Mouse (Mus musculus): ENCODE measurements around the gene Tmem98. TPM values are rescaled to one million over a fixed set of nuclear protein-coding genes. Genes with fewer than 3 reads are reported as not detected.

The Tmem98 gene
- polyA plus RNA-seq (2012; rRNA removed) = 15.5 and 18.4 TPM in 2 replicates

DNA sequence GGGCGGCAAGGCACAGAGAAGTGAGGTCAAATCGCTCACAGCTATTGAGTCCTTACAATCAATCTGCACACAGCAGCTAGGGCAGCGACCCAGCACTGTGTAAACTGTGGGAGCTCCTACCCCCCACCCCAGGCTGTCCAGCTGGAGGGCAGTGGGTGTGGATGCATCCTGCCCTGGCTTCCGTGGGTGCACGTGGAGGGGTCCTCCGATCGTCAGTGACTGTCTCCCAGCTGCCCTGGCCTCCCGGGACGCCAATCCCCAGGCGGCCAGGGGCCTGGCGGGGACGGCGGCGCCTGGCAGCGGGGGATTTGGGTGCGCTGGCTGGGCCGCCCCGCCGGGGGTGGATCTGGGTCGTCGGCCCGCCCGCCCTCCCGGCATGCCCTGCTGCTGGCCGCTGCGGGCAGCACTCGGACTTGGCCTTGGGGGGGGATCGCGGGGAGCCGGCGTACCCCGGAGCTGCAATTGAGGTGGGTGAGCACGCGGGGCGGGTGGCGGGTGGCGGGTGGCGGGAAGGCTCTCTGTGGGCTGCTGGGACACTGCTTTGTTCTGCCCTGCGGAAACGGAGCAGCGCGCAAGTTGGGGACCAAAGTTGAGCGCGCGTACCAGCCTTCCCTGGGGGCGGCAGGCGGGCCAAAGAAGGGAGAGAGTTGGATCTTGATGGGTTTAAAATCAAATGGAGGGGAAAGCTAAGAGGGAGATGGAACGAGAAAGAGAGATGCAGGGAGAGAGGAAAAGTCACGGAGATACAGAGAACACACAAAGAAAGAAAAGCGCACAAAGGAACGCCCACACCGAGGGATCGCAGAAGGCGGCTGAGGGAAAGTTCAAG is at the start of gene Tmem98:
Gene Tmem98 (plus strand): TSS at position 183 of the 829 bp plus-strand sequence.
- DNase-seq (ENCODE audit: extremely low spot score in 1 of 2, low spot score in 1 of 2) = no peak

DNA sequence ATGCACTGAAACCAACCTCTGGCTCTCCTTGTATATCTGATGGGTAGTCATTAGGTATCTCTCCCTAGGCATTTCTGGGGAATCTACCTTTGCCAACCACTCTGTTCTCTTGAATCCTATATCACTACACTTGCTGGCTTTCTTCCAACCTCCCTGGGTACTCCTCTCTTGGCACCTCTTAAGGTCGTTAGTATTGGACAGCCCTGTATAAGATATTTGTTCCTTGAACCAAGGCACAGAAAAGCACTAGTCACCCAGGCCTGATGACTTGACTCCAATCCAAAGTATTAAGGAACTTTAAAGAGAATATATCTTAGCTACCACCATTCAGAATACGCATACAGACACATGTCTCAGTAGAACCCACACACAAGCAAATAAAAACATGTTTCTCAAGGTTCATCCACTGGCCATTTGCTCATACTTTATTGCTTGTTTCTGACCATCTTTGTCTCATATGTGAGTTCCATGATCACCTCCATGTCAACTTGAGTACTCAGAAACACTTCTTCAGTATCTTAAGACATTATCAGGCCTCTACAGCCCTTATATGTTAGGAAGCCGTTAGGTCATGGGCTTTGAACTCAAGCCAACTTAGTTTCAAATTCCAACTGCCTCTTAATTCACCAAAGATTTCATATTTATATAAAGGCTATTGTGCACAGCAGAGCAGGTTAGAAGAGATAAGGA is 48.5 kb upstream of the Tmem98 start:
- DNase-seq (ENCODE audit: extremely low spot score in 1 of 2, low spot score in 1 of 2) = no peak

DNA sequence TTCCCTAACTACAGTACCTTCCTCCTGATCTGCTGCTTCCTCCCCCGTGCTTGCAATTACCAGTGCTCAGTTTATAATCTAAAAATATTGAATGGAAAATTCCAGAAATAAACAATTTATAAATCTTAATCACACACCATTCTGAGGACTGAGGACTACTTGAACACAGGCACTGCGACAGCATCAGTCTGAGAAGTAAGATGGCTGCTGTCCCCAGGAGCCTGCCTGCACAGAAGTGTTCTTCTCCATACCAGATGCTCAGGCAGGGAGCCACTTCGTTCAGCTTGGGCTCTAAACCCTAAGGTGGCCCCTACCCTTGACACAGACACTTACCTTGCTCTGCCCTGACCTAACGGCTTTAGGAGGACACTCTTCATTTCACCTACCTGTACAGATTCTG is 47.9 kb upstream of the Tmem98 start:
- no peak for DNase-seq (ENCODE audit: extremely low spot score in 1 of 2, low spot score in 1 of 2)

DNA sequence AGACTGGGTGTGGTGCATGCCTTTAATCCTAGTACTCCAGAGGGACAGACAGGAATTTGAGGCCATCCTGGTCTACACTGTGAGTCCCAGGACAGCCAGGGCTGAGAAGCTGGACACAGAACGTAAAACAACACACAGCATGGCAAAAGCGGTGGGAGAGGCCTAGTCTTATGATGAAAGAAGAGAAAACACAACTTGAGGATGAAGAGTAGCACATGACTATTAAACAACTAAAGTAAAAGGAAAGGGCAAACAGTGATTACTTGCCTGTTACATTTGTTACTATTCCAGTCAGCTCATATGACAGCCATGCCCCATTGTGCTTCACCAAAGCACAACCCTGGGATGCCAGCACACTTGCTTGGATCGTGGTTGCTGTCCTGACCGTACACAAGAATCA is 43.9 kb upstream of the Tmem98 start:
- DNase-seq (ENCODE audit: extremely low spot score in 1 of 2, low spot score in 1 of 2) = no peak

DNA sequence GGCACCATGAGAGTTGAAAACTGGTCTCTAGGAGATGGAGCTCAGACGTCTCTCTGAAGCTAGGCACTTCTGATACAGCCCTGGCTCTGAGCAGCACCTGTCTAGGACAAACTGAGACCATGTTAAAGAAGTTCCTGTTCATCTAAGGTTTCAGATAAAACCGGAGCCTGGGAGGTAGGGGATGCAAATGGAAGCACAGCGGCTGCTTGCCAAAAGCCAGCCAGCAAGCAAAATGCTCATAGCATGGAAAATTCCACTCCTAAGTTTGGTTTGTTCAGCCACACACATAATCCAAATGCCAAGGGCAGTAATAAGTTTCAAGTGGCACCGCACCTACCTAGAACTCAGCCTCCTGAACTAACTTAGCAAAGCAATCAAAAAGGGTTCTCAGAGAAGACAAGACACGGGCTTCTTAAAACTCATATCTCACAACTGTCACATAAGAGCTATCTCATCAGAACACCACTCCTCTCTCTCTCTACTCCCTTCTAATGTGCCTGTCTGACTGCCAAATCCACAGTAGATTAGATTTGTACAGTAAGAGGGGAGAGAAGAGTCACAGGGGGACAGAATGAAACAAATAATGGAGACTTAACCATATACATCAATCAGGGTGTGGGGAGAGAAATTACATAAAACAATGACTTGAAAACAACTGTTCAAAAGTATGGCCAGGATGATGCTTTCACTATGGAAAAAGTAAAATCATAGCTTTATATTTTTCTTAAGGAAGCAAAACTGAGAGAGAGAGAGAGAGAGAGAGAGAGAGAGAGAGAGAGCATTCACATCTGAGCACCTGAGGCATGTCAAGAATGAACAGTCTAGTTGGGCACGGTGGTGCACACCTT is 43.3 kb upstream of the Tmem98 start:
- no peak for DNase-seq (ENCODE audit: extremely low spot score in 1 of 2, low spot score in 1 of 2)

DNA sequence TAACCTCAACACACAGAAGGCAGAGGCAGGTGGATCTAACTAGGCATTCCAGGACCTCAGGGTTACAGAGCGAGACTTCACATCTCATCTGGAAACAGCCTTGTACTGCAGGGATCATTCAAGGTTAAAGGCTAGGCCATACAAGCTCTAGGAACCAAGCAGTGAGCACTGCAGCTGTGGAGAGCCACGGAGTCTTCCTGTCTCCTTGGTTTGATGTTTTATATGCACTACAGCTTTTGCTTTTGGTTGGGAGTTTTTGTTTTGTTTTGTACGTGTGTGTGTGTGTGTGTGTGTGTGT is 42.7 kb upstream of the Tmem98 start:
- no peak for DNase-seq (ENCODE audit: extremely low spot score in 1 of 2, low spot score in 1 of 2)

DNA sequence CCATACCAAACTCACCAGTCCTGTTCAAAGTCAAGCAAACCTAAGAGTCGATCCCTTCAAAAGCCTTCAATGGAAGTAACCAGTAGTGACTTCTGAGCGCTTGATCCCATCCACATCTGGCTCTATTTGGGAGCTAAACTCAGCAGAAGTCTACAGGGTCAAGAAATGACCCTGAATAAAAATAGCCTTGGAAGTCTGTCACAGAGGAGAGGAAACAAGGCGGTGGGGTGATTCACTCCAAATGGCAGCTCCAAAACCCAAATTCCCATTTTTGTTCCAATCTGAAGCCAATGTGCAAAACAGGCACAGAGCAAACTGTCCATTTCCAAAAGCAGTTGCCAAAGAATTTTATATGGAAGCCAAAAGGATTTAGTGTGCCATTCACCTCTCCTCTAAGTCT is 38.8 kb upstream of the Tmem98 start:
- DNase-seq (ENCODE audit: extremely low spot score in 1 of 2, low spot score in 1 of 2) = no peak

DNA sequence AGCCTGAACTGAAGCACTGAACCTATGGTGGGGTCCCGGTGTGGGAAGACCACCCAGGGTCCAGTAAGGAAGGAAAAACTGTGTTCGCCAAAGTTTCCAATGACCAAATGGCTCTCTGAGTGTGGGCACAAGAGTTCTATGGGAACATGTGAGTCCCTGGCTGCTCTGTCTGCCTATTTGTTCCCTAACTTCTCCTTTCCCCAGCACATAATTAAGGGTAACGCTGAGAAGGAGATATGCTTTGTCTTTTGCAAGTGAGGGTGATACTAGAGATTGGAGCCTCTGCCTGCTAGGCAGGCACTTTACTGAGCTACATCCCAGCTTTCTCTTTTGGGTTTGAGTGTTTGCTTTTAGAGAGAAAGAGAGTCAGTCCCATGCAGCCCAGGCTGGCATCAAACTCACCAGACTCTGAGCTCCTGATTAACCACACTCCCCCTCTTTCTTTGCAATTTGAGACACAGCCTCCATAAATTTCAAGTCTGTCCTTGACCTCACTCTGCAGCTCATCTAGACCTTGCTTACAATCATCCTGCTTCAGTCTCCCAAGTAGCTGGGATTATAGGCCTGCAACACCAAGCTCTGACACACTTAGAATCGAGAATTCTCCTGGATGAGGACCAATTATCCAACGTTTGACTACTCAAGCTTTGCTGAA is 38.3 kb upstream of the Tmem98 start:
- DNase-seq (ENCODE audit: extremely low spot score in 1 of 2, low spot score in 1 of 2) = no peak

DNA sequence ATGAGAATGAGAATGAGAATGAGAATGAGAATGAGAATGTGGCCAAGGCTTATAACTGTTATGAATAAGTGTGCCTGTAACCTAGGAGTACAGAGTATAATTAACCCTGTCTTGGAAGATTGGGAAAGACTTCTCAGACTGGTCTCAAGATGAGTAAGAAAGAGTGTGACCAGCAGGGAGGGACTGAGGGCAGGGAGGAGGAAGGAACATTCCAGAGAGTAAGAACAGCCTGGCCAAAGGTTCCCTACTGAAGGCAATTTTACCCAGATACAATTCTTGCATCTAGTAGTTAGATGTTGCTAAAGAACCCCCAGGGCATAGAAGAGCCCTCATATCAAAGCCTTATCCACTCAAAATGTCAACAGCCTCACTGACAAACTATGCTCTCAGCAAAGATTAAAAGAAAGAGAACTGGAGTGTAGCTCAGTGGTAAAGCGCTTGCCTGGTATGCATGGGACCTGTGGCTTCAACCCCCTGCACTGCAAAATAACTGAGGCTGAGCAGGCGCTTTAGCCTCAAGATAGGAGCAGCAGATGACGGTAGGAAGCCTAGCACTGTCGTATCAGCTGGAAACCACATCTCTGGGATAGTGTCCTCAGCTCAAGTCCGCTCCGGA is 37.3 kb upstream of the Tmem98 start:
- DNase-seq (ENCODE audit: extremely low spot score in 1 of 2, low spot score in 1 of 2) = no peak

DNA sequence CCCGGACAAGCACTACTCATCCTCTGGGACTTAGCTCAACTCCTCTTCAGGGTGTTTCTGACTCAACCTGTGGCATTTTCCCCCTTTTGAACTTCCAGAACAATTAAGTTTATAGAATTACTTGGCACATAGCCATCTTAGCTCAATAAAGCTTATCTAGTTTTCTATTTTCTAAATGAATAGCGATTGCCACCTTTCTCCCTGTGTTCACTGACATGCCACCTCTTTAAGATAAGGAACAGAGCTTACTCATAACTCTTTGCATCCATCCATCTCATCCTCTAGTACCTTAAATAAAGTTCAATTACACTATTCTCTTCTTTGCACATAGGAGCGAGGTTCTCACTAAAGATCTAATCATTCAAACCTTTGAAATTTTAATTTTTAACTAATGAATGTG is 34.4 kb upstream of the Tmem98 start:
- DNase-seq (ENCODE audit: extremely low spot score in 1 of 2, low spot score in 1 of 2) = no peak

DNA sequence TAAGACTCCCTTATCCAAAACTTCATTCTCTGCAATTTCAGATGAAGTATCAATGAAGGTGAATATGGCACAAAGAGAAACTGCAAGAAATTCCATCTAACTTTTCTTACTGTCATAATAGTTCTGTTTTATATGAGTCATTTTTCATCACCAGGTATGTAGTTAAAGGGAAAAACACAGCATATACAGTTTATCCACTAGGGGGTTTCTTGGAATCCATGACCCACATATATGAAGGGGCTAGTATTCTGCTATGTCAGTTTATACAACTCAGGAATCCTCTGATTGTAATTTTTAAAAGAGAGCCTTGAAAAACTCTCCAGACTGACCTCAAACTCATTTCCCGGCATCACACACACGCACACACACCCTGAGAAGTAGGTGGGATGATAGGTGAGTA is 32.3 kb upstream of the Tmem98 start:
- no peak for DNase-seq (ENCODE audit: extremely low spot score in 1 of 2, low spot score in 1 of 2)

DNA sequence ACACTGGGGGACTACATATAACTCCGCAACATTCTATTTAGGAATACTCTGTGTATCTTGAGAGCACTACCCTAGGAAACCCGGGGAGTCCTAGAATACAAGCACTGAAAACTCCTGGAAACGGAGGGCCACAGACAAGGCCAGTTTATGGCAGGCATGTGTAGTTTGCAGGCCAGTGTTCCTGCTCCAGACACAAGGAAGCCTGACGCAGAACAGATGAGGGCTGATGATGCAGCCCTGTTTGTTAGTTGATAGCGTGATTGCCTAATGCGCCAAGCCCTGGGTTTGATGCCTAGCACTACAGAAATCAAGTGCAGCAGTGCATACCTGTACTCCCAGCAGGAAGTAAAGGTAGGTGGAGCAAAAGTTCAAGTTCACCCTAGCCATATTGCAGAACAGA is 31.8 kb upstream of the Tmem98 start:
- no peak for DNase-seq (ENCODE audit: extremely low spot score in 1 of 2, low spot score in 1 of 2)

DNA sequence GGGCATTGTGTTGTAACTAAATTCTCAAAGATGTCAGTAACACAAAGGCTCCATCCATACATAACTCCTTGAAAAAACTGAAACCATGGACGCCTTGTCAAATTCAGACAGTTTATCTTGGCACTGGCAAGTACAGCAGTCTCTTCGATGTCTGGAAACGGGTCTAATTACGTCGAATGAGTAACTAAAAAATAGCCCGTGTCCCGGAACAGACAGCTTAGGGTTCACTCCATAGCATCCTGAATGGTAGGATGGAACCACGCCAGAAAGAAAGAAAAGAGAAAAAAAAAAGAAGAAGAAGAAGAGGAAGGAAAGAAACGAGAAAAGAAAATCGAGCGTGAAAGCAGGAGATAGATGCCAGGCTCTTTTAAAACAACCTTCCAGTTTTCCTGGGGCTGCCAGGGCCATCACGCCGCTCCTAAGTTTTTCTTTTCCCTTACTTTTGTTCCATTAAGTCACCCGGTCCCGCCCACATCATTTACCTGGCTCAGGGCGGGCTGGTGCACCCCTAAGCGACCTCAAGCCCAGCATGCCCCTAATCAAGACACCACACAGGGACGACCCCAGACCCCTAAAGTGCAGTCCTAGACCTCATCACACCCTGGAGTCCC is 31.0 kb upstream of the Tmem98 start:
- DNase-seq (ENCODE audit: extremely low spot score in 1 of 2, low spot score in 1 of 2) = peak in 1 of 2 experiments; percentile 4

DNA sequence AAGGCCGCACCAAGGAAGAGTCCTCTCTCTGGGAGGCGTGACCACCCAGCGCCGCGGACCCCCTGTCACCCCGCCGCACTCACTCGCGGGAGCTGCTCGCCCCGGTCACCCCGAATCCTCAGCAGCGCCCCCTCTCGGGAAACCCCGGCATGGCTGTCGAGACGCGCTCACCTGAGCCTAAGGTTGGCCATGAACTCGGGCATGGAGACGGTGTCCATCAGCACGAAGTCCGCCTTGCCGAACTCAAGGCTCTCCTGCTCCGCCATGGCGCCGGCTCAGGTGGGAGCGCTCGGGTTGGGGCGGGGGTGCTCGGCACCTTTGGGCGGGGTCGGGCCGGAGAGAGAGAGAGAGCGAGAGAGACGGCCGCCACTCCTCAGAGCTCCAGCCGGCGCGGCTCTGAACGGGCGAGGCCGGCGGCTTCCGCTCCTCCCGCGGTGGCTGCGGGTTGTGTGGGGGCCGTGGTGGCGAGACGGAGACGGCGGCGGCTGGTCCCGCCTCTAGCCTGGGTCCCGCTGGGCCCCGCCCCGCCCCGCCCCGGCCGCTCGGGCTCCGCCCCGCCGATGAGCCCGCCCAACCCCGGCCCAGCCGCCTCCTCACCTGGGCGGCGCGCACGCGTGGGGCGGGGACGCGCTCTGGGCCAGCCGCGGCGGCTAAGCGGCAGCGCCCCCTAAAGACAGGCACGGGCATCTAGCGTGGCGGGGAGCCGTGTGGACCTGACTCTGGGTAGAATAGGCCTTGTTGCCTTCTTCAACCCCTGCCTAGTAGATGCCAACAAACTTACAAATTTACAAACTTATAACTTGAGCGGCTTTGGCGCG is 30.2 kb upstream of the Tmem98 start, which contains the start of gene Myo1d:
Gene Myo1d (minus strand): TSS at position 499 of the 818 bp plus-strand sequence.
- peak; percentile 11 to 89 for DNase-seq (ENCODE audit: extremely low spot score in 1 of 2, low spot score in 1 of 2)

DNA sequence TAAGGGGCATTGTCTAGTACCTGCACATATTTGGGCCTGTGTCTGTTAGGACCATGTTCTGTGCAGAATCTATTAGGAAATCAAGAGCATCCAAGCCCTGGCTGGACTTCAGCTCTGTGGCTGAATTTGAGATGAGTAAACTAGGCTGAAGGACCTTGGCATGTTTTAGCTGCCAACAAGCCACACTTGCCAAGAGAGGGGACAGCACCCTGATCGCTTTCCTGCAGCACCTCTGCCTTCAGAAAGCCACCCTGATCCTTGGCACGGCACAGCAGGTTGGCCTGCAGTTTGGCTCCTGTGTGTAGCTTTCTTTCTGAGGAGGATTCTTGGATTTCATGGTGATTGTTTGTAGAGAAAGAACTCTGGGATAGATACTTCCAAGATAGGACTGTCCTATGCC is 28.4 kb upstream of the Tmem98 start:
- no peak for DNase-seq (ENCODE audit: extremely low spot score in 1 of 2, low spot score in 1 of 2)

DNA sequence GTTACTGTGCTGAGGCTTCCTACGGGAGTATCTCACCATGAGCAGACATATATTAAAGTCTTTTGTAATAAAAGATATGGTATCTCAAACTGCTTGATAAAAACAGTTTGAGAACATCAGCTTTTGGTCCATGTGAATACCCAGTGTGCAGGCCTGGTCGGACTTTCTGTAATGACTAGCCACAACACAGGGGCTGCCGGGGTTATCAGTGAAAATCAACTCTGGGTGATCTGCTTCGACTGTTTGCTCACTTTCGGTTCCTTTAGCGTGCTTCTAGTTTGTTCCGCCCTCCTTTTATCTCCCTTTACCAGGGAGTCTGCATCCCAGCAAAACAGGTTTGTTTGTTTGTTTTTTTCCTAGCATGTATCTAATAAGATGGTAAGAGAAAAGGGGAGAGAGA is 26.5 kb upstream of the Tmem98 start:
- no peak for DNase-seq (ENCODE audit: extremely low spot score in 1 of 2, low spot score in 1 of 2)

DNA sequence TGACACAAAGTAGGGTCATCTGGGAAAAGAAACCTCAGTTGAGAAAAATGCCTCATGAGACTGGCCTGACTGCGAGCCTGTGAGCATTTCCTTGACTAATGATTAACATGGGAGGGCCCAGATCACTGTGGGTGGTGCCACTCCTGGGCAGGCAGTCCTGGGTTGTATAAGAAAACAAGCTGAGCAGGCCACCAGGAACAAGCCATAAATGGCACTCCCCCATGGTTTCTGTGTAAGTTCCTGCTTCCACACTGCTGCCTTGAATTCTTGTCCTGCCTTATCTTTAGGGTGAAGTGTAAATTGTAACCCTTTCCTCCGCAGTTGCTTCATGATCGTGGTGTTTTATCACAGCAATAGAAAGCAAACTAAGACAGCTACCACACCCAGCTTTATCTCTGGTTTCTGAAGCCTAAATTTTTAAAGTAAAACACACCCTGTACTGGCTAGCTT is 25.7 kb upstream of the Tmem98 start:
- no peak for DNase-seq (ENCODE audit: extremely low spot score in 1 of 2, low spot score in 1 of 2)

DNA sequence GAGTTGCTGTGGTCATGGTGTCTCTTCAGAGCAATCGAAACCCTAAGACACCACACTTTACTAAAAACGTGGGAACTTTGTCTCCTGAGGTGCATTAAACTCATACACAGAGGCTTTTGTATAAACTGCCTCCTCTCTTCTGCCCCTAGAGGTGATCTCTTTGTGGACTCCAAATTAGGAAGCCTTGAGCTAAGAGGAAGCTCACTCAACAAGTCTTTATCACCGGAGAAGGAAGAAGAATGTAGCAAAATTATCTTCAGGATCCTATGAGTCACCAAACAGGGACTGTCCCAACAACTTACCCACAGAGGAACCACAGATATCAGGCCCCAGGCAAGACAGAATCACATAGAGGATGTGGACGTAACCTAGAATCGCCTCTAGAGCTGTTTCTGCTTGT is 24.3 kb upstream of the Tmem98 start:
- DNase-seq (ENCODE audit: extremely low spot score in 1 of 2, low spot score in 1 of 2) = no peak

DNA sequence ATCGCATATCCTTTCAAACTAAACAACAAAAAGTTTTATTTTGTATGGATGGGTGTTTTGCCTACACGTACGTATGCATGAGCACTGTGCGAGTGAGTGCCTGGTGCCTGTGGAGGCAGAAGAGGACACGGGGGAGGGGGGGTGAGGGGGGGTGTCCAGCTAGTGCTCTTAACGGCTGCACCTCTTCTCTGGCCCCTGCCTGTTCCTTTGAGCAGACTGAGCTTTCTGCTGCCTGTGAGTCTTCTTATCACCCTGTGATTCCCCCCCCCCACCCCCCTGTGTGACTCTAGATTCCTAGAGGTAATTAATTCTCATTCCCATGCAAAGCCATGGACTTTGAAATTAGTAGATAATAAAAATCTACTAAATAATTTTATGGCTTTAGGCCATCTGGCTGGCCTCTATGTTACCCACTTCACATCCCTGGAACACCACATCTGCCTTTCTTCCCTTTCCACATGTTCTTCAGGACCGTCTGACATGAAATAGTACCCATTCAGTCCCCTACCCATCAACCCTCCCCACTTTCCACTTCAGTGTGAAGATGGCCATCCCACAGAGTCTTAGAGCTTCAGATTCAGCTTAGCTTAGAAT is 20.2 kb upstream of the Tmem98 start:
- no peak for DNase-seq (ENCODE audit: extremely low spot score in 1 of 2, low spot score in 1 of 2)

Data from frontal cortex, adult 2 months (tissue).